Mouse (Mus musculus) embryonic fibroblast, embryonic 13.5 days (primary cell): ENCODE measurements around the gene Rnaset2b.
"Not testable (repeated sequence)": the region's sequence is repeated elsewhere in the genome, so short reads cannot be mapped to it uniquely, and the experiment has no call there.

ENCODE experiments used
- CTCF ChIP-seq: IDR thresholded peaks from 2 replicates; pipeline ENCODE4 v1.5.1; 2011; ENCODE audit warnings: mild to moderate bottlenecking, control low read depth, low read length, moderate library complexity, borderline replicate concordance; ENCODE audit not compliant: insufficient read depth
- POLR2A ChIP-seq: IDR thresholded peaks from 2 replicates; pipeline ENCODE4 v1.6.1; 2011; ENCODE audit warnings: low read depth, mild to moderate bottlenecking, control low read depth, low read length, moderate library complexity

DNA sequence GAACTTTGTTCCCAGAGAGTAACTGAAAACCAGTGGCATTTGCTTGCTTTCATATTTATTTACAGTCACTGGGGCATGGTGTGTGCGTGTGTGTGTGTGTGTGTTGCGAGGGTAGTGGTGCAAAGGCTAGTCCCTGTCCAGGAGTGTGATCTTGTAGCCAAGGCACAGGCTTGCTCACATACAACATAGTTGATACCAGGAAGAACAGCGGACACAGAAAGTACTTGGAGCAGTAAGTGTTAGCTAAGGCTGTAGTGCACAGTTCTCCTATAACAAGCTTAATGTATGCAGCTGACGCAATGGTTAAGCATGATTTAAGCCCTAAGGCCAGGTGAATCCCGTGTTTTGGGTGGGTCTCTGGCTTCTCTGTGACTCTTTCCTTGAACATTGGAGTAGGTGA is 8.9 kb downstream of the Rnaset2b start:
- not testable (repeated sequence) for TF ChIP-seq POLR2A, CTCF
